Mouse (Mus musculus) limb, embryonic 13.5 days (tissue): Measurements from ENCODE around the gene Foxn4. TPM values are rescaled to one million over a fixed set of nuclear protein-coding genes. Genes with fewer than 3 reads are reported as not detected.
A peak's percentile ranks its signal among the peaks of the same experiment; 100 is the strongest.

Source experiments
- ATAC-seq: fragments of 200-750 bp; cut with Nextera tagmentation; 2 replicates; pipeline ENCODE4 v1.8.0; 2017; ENCODE audit warnings: low read depth, moderate number of reproducible peaks, moderate TSS enrichment; ENCODE audit not compliant: low FRiP score
- H3K27ac ChIP-seq: fragments of 300-500 bp; sonication (generic); 2 replicates; pipeline ENCODE4 v1.5.1; 2015; ENCODE audit warnings: inconsistent platforms, mild to moderate bottlenecking, moderate library complexity
- H3K27me3 ChIP-seq: fragments of 300-500 bp; sonication (generic); 2 replicates; pipeline ENCODE4 v1.6.1; 2015; ENCODE audit warnings: mild to moderate bottlenecking, inconsistent platforms
- H3K36me3 ChIP-seq: fragments of 300-500 bp; sonication (generic); 2 replicates; pipeline ENCODE4 v1.6.1; 2015; ENCODE audit warnings: inconsistent platforms, mild to moderate bottlenecking, moderate library complexity
- H3K4me1 ChIP-seq: fragments of 300-500 bp; sonication (generic); 2 replicates; pipeline ENCODE4 v1.6.1; 2015; ENCODE audit warnings: inconsistent platforms
- H3K4me2 ChIP-seq: fragments of 300-500 bp; sonication (generic); replicated peaks from 2 replicates; pipeline ENCODE4 v1.6.1; 2015; ENCODE audit warnings: inconsistent platforms, mild to moderate bottlenecking, moderate library complexity
- H3K4me3 ChIP-seq: fragments of 300-500 bp; sonication (generic); 2 replicates; pipeline ENCODE4 v1.5.1; 2015; ENCODE audit warnings: moderate library complexity, mild to moderate bottlenecking, inconsistent platforms
- H3K9ac ChIP-seq: fragments of 300-500 bp; sonication (generic); 2 replicates; pipeline ENCODE4 v1.6.1; 2015; ENCODE audit warnings: mild to moderate bottlenecking, inconsistent platforms
- H3K9me3 ChIP-seq: fragments of 300-500 bp; sonication (generic); 2 replicates; pipeline ENCODE4 v1.6.1; 2016; ENCODE audit warnings: inconsistent platforms
- WGBS: fragments of 180-500 bp; shearing (Covaris S2); methylation state at CpG from one replicate; pipeline ENCODE4 v1.1.7; 2015; 5-methylcytosine and 5-hydroxymethylcytosine counted together
- polyA plus RNA-seq: library from polyadenylated mRNA; unstranded; fragments of >200 nt; fragmentation: Nextera tagmentation; extraction: Ambion mirVana; gene quantifications from 2 replicates; pipeline ENCODE4 v1.2.1, GENCODE M21; 2015

Foxn4 gene
- not detected in 2 replicates for polyA plus RNA-seq

- H3K9me3 ChIP-seq = no peaks in the 10 kb centered on the region
- peak within 1 kb of the TSS; percentile 83 for H3K4me2 ChIP-seq
- WGBS = under 1% methylated on average over 53 of the region's 56 CpGs
- peaks cover 24% of the 10 kb centered on the region for H3K4me1 ChIP-seq
- H3K9ac ChIP-seq = peak within 1 kb of the TSS; percentile 45; the same call in 1 of the 2 replicates
- H3K36me3 ChIP-seq = no peaks in the 10 kb centered on the region
- H3K27ac ChIP-seq = no peak within 1 kb of the TSS
- peaks cover 97% of the 10 kb centered on the region for H3K27me3 ChIP-seq
- peak within 1 kb of the TSS; percentile 47 for H3K4me3 ChIP-seq
- ATAC-seq = peak; percentile 37; the same call in 1 of the 2 replicates
Measured at GRCm38 (mm10) chr5:114273693-114274402, at the start of gene Foxn4. TSS of gene Foxn4 (minus strand) at chr5:114273807.

GRCm38 (mm10) chr5:114323105-114323790 lies 49.6 kb upstream of the Foxn4 start:
- no peaks in the 10 kb centered on the region for H3K9me3 ChIP-seq
- 55% methylated on average over 25 of the region's 25 CpGs for WGBS
- no peak overlapping the region for H3K4me3 ChIP-seq
- H3K36me3 ChIP-seq = no peaks in the 10 kb centered on the region
- H3K4me1 ChIP-seq = peaks cover 8% of the 10 kb centered on the region
- peak overlapping the region; percentile 42; the same call in 1 of the 2 replicates for H3K4me2 ChIP-seq
- no peak overlapping the region for H3K9ac ChIP-seq
- no peak overlapping the region for H3K27ac ChIP-seq
- peaks cover under 1% of the 10 kb centered on the region; the same call in 1 of the 2 replicates for H3K27me3 ChIP-seq
- no peak for ATAC-seq

DNA sequence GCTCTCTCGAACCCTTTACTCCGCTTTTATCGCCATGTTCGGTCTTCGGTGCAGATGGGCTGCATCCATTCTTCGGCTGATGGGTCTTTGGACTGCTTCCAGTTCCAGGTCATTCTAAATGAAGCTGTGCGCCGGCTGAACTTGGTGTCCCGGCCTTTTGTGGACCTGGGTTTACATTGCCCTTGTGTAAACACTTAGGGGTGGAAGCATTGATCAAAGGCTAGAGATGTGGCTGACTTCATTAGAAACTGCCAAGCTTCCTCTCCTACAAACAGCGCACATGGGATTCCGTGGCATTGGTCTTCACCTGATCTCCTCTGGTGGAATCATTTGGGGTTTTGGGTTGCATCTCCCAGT lies 36.1 kb upstream of the Foxn4 start:
- H3K9ac ChIP-seq = 0 out of 2 replicates have a peak overlapping the region, but pooled peaks have one; percentile 31
- peak overlapping the region; percentile 30; the same call in 1 of the 2 replicates for H3K4me2 ChIP-seq
- H3K27me3 ChIP-seq = 0 out of 2 replicates have a peak, but pooled peaks cover 2% of the 10 kb centered on the region
- H3K4me3 ChIP-seq = no peak overlapping the region
- no peak for ATAC-seq
- H3K4me1 ChIP-seq = no peaks in the 10 kb centered on the region
- WGBS = 61% methylated on average over 11 of the region's 11 CpGs
- H3K36me3 ChIP-seq = no peaks in the 10 kb centered on the region
- H3K27ac ChIP-seq = no peak overlapping the region
- no peaks in the 10 kb centered on the region for H3K9me3 ChIP-seq

DNA sequence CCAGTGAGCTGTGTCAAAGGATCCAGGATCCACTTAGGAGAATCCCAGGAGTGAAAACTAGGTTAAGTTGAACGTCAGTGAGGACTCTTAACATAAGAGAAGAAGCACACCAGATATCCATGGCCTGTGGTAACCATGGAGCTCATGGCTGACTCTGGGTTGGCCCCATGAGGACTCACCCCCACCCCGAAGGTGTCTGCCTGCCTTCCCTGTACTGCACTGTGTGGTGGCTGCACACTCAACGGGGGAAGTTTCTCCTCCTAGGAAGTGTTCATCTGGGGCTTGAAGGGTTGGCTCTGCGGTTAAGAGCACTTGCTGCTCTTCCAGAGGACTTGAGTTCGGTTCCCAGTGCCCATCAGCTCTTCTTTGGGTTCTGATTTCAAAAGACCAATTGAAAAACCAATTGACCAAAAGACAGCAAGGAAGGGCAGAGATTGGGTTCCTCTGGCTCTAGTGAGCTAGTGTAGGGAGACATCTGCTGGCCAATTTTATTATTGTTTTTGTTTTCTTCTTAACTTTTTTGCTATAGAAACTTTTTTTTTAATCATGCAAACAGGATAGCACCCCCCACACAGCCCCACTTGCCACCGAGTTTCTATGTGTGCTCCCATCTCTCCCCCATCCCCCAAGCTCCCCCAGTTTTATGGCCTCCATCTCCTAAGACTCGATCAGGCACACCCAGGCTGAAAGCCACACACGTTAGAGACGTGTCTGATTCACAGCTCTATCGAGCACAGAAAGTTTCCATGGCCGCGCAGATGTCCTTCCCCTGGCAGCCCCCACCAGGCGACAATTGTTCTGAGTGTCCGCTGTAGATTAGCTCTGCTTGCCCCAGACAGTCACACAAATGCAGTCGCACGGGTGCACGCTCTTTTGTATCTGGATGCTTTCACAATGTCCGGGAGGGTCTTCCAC lies 35.4 kb upstream of the Foxn4 start:
- no peak for ATAC-seq
- no peak overlapping the region for H3K4me3 ChIP-seq
- H3K9ac ChIP-seq = 0 out of 2 replicates have a peak overlapping the region, but pooled peaks have one; percentile 31
- H3K4me2 ChIP-seq = peak overlapping the region; percentile 30; the same call in 1 of the 2 replicates
- H3K27me3 ChIP-seq = 0 out of 2 replicates have a peak, but pooled peaks cover 2% of the 10 kb centered on the region
- H3K27ac ChIP-seq = no peak overlapping the region
- H3K9me3 ChIP-seq = no peaks in the 10 kb centered on the region
- no peaks in the 10 kb centered on the region for H3K36me3 ChIP-seq
- 53% methylated on average over 18 of the region's 18 CpGs for WGBS
- no peaks in the 10 kb centered on the region for H3K4me1 ChIP-seq

DNA sequence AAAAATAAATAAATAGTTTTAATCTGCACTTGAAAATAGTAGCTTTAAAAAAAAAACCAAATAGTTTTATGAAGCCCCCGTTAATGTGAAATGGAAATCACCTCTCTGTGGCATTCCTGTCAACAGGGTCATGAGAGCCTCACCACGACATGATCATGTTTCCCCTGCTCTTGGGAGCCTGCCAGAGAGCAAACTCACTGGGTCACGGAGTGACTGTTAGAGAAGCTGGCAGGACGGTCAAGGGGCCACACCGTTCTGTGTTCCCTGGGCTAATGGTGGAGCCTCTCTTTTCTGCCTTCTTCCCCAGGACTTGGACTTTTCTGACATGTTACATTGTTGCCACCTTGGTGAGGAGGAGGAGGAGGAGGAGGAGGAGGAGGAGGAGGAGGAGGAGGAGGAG lies 32.9 kb upstream of the Foxn4 start:
- 57% methylated on average over 5 of the region's 5 CpGs for WGBS
- Histone ChIP-seq H3K4me3 (no peak overlapping the region), H3K4me2 (no peak overlapping the region), H3K36me3 (no peaks in the 10 kb centered on the region), H3K27ac (no peak overlapping the region), H3K9me3 (no peaks in the 10 kb centered on the region), H3K27me3 (0 out of 2 replicates have a peak, but pooled peaks cover 4% of the 10 kb centered on the region), H3K4me1 (no peaks in the 10 kb centered on the region), H3K9ac (no peak overlapping the region)
- ATAC-seq = no peak

DNA sequence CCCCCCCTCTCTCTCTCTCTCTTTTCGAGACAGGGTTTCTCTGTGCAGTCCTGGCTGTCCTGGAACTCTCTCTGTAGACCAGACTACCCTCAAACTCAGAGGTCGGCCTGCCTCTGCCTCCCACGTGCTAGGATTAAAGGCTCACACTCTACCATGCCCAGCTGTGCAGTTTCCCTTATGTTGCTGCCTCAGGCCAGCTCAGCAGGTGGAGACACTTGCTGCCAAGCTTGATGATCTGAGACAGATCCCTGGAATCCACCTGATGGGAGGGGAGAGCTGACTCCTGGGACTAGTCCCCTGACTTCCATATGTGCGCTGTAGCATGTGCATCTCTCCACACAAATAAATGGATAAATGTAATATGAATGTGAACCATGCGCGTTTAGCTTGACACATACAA lies 29.6 kb upstream of the Foxn4 start:
- Histone ChIP-seq H3K9ac (no peak overlapping the region), H3K36me3 (no peaks in the 10 kb centered on the region), H3K4me1 (peaks cover 10% of the 10 kb centered on the region), H3K9me3 (no peaks in the 10 kb centered on the region), H3K27ac (no peak overlapping the region), H3K4me3 (no peak overlapping the region), H3K4me2 (no peak overlapping the region), H3K27me3 (0 out of 2 replicates have a peak, but pooled peaks cover 2% of the 10 kb centered on the region)
- no peak for ATAC-seq
- 72% methylated on average over 6 of the region's 6 CpGs for WGBS

DNA sequence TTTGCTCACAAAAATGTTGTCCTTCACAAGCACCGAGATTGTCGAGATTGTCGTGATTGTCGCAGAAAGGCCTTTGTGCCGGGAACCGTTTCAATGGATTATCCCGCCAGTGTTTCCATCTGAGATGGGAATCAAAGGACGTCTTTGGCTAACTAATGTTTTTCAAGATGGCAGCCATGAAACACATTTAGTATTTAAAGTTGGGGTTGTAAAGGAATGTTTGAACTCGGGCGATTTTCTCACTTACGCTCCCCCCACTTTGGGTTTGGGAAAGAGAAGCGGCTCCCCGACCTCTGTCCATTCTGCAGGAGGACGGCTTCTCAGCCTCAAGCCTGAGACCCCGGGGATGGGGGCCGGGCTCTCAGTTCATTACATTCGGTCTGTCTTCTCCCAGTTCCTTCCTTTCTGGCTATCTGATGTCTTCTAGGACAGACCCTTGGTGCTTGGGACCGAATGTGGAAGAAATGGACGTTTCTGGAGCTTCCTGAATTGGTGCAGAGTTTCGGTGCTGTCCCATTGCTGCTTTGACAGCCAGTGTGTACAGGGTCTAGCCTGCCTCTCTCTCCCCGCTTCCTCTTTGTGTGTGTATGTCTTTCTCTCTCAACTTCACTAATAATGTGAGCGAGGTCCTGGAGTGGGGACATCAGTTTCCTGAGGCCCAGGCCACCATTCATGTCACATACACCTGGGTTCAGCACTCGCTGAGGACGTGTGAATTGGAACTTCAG lies 26.4 kb upstream of the Foxn4 start:
- peaks cover 27% of the 10 kb centered on the region for H3K4me1 ChIP-seq
- H3K27me3 ChIP-seq = 0 out of 2 replicates have a peak, but pooled peaks cover 2% of the 10 kb centered on the region
- H3K36me3 ChIP-seq = no peaks in the 10 kb centered on the region
- no peak overlapping the region for H3K27ac ChIP-seq
- H3K4me2 ChIP-seq = no peak overlapping the region
- no peak overlapping the region for H3K9ac ChIP-seq
- no peaks in the 10 kb centered on the region for H3K9me3 ChIP-seq
- no peak overlapping the region for H3K4me3 ChIP-seq
- WGBS = 83% methylated on average over 24 of the region's 24 CpGs
- ATAC-seq = no peak

GRCm38 (mm10) chr5:114299156-114299855 lies 25.7 kb upstream of the Foxn4 start:
- Histone ChIP-seq H3K27me3 (0 out of 2 replicates have a peak, but pooled peaks cover 2% of the 10 kb centered on the region), H3K4me1 (peaks cover 27% of the 10 kb centered on the region), H3K4me3 (no peak overlapping the region), H3K4me2 (no peak overlapping the region), H3K9ac (no peak overlapping the region), H3K27ac (no peak overlapping the region), H3K36me3 (no peaks in the 10 kb centered on the region), H3K9me3 (no peaks in the 10 kb centered on the region)
- no peak for ATAC-seq
- WGBS = 61% methylated on average over 22 of the region's 22 CpGs

- no peaks in the 10 kb centered on the region for H3K27me3 ChIP-seq
- peaks cover 27% of the 10 kb centered on the region for H3K4me1 ChIP-seq
- ATAC-seq = no peak; the same call in 1 of the 2 replicates
- no peak overlapping the region for H3K4me3 ChIP-seq
- H3K9me3 ChIP-seq = no peaks in the 10 kb centered on the region
- no peak overlapping the region for H3K4me2 ChIP-seq
- no peak overlapping the region for H3K9ac ChIP-seq
- no peaks in the 10 kb centered on the region for H3K36me3 ChIP-seq
- no peak overlapping the region for H3K27ac ChIP-seq
- 44% methylated on average over 18 of the region's 18 CpGs for WGBS
Measured at GRCm38 (mm10) chr5:114298212-114298894, 24.7 kb upstream of the Foxn4 start.
